Mouse (Mus musculus): ENCODE measurements at regions not wholly inside any gene's neighbourhood (a gene's known extent, or its start where the extent isn't known, plus 50 kb on each side); places are given as distances from the start of the nearest gene placed in this dataset.
A peak's percentile ranks its signal among the peaks of the same experiment; 100 is the strongest.

DNA sequence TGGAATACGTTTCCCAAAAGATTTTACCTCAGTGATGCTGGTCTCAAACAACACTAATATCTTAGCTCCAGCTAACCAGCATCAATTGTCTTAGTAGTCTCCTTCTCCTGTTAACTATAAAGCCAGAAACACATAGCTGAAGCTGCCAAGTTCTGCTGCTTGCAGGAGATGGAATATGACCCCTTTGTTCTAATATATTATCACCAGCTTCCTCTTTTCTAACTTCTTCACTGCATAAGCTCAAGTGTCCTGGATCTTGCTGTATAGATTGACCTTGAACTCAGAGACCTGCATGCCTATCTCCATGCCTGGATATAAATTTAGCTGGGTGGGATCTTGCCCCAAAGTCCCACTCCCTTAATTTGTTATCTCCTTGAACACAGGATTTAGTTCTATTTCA is 94.8 kb downstream of the Rbm46 start:
- no peaks in the 10 kb centered on the region for H3K4me1 ChIP-seq (ENCODE audit: control insufficient read depth, insufficient read depth, low read length)
- DNase-seq, result no peak
- H3K27me3 ChIP-seq (ENCODE audit: control insufficient read depth, insufficient read depth, low read length), result no peaks in the 10 kb centered on the region
- 64% methylated on average over 1 of the region's 1 CpGs for WGBS
- intact Hi-C loops (cut with DNase I), result no loop called here
- H3K9ac ChIP-seq (ENCODE audit: low read depth, low read length), result no peak overlapping the region
- no peak for TF ChIP-seq EP300 (IDR thresholded peaks at IDR 0.05; ENCODE audit: insufficient read depth, low read depth, low read length)
- no peak for TF ChIP-seq POLR2A (IDR thresholded peaks at IDR 0.05; ENCODE audit: insufficient read depth, low read depth, low read length)
- no peak for TF ChIP-seq CTCF (IDR thresholded peaks at IDR 0.05)
- no peak overlapping the region for H3K27ac ChIP-seq
- H3K79me2 ChIP-seq (replicated peaks; ENCODE audit: control insufficient read depth, insufficient read depth, low read length), result no peaks in the 10 kb centered on the region
- H3K36me3 ChIP-seq (ENCODE audit: control insufficient read depth, insufficient read depth, low read length), result no peaks in the 10 kb centered on the region
- no peak overlapping the region for H3K4me3 ChIP-seq

DNA sequence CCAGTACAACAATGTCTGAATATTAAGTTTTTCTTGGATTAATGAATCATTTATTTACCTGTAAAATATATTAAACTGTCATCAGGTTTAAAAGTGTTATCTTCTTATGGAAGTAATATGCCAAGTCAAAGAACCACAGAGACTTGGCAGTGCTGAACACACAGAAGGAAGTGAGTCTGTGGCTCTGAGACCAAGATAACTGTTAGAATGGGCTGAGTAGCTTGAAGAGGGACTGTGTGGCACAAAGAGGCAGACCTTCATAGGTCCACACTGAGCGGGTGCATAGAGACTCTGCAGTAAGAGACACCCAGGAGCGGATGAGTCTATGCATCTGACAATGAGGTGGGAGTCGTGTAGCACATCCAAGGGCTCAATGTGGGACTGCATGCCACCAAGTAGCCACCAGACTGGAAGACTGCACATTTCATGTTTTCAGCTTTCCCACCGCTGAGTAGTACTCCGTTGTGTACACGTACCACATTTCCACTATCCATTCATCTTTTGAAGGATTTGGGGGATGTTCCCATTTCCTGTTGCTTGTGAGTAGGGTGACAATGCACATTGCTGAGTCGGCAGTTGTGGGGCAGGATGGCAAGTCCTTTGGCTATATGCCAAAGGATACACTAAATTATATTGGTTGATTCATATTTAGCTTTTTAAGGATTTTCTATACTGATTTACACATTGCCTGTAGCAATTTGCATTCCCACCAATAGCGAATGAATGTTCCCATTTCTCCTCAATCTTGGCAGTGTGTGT is 105.6 kb downstream of the Rbm46 start:
- no peaks in the 10 kb centered on the region for H3K27me3 ChIP-seq (ENCODE audit: control insufficient read depth, insufficient read depth, low read length)
- no peak for DNase-seq
- H3K4me3 ChIP-seq, result no peak overlapping the region
- H3K4me1 ChIP-seq (ENCODE audit: control insufficient read depth, insufficient read depth, low read length), result no peaks in the 10 kb centered on the region
- TF ChIP-seq POLR2A (IDR thresholded peaks at IDR 0.05; ENCODE audit: insufficient read depth, low read depth, low read length) (no peak), EP300 (IDR thresholded peaks at IDR 0.05; ENCODE audit: insufficient read depth, low read depth, low read length) (no peak), CTCF (IDR thresholded peaks at IDR 0.05) (no peak)
- WGBS, result 85% methylated on average over 8 of the region's 8 CpGs
- no peaks in the 10 kb centered on the region for H3K79me2 ChIP-seq (replicated peaks; ENCODE audit: control insufficient read depth, insufficient read depth, low read length)
- H3K27ac ChIP-seq, result no peak overlapping the region
- no peak overlapping the region for H3K9ac ChIP-seq (ENCODE audit: low read depth, low read length)
- no peaks in the 10 kb centered on the region for H3K36me3 ChIP-seq (ENCODE audit: control insufficient read depth, insufficient read depth, low read length)
- intact Hi-C loops (cut with DNase I), result no loop called here

DNA sequence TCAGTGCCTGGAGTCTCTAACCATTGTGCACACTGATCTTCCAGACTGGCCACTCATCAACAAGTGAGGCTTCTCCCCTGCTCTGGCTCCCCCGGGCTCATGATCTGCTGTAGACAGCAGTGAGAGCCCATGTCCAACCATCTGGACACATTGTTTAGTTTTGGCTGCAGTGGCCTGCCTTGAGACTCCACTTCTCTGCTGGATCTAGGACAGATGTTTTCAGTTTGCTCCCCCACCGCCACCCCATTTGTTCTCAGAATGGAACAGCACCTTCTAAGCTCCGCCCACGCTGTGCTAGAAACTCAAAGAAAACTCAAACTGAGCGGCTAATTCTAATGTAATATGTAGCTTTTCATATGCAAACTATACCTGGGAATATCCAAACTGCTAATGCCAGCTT is 108.8 kb downstream of the Rbm46 start:
- Histone ChIP-seq H3K4me1 (ENCODE audit: control insufficient read depth, insufficient read depth, low read length) (no peaks in the 10 kb centered on the region), H3K27me3 (ENCODE audit: control insufficient read depth, insufficient read depth, low read length) (no peaks in the 10 kb centered on the region), H3K36me3 (ENCODE audit: control insufficient read depth, insufficient read depth, low read length) (no peaks in the 10 kb centered on the region), H3K79me2 (replicated peaks; ENCODE audit: control insufficient read depth, insufficient read depth, low read length) (no peaks in the 10 kb centered on the region), H3K4me3 (no peak overlapping the region), H3K27ac (no peak overlapping the region), H3K9ac (ENCODE audit: low read depth, low read length) (no peak overlapping the region)
- intact Hi-C loops (cut with DNase I), result no loop called here
- 57% methylated on average over 5 of the region's 5 CpGs for WGBS
- no peak for DNase-seq
- TF ChIP-seq CTCF (IDR thresholded peaks at IDR 0.05), result no peak
- no peak for TF ChIP-seq EP300 (IDR thresholded peaks at IDR 0.05; ENCODE audit: insufficient read depth, low read depth, low read length)
- no peak for TF ChIP-seq POLR2A (IDR thresholded peaks at IDR 0.05; ENCODE audit: insufficient read depth, low read depth, low read length)

DNA sequence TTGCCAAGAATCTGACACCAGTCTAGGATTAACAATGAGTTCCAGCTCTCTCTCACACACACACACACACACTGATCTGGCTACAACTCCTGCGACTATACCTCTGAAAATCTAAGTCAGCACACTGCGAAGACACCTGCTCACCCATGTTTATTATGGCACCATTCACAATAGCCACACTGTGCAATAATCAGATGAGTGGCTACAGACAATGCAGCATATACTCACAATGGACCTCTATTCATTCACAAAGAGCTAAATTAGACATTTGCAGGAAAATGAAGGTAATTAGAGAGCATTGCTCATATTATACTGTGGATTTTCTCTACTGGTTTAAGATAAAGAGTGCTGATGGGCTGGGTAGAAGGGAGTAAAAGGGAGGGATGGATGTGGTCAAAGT is 116.3 kb downstream of the Rbm46 start:
- Histone ChIP-seq H3K9ac (ENCODE audit: low read depth, low read length) (no peak overlapping the region), H3K79me2 (replicated peaks; ENCODE audit: control insufficient read depth, insufficient read depth, low read length) (no peaks in the 10 kb centered on the region), H3K4me1 (ENCODE audit: control insufficient read depth, insufficient read depth, low read length) (no peaks in the 10 kb centered on the region), H3K27me3 (ENCODE audit: control insufficient read depth, insufficient read depth, low read length) (no peaks in the 10 kb centered on the region), H3K27ac (no peak overlapping the region), H3K4me3 (no peak overlapping the region), H3K36me3 (ENCODE audit: control insufficient read depth, insufficient read depth, low read length) (no peaks in the 10 kb centered on the region)
- DNase-seq, result no peak
- TF ChIP-seq EP300 (IDR thresholded peaks at IDR 0.05; ENCODE audit: insufficient read depth, low read depth, low read length), result no peak
- no peak for TF ChIP-seq POLR2A (IDR thresholded peaks at IDR 0.05; ENCODE audit: insufficient read depth, low read depth, low read length)
- no peak for TF ChIP-seq CTCF (IDR thresholded peaks at IDR 0.05)
- intact Hi-C loops (cut with DNase I), result no loop called here
- 75% methylated on average over 2 of the region's 2 CpGs for WGBS

DNA sequence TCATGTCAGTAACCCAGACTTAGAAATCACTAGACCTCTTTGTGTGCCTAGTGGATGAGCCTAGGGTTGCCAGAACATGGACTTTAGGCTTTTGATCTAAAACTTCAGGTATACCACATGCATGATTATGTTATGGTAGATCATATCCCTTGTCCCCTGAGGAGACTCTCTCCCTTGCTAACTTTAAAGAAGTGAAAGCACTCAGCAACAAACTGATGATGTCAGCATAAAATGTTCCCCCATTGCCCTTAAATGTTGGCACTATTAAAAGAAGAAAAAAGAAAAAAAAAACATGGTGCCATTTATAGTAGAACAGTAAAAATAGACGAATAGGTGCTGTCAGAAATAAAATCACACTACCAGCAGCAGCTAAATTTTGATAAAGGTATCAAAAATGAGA is 117.3 kb downstream of the Rbm46 start:
- no peak overlapping the region for H3K27ac ChIP-seq
- DNase-seq, result no peak
- no peaks in the 10 kb centered on the region for H3K4me1 ChIP-seq (ENCODE audit: control insufficient read depth, insufficient read depth, low read length)
- intact Hi-C loops (cut with DNase I), result no loop called here
- H3K27me3 ChIP-seq (ENCODE audit: control insufficient read depth, insufficient read depth, low read length), result no peaks in the 10 kb centered on the region
- WGBS, result 49% methylated on average over 1 of the region's 1 CpGs
- no peaks in the 10 kb centered on the region for H3K36me3 ChIP-seq (ENCODE audit: control insufficient read depth, insufficient read depth, low read length)
- H3K9ac ChIP-seq (ENCODE audit: low read depth, low read length), result no peak overlapping the region
- no peaks in the 10 kb centered on the region for H3K79me2 ChIP-seq (replicated peaks; ENCODE audit: control insufficient read depth, insufficient read depth, low read length)
- no peak for TF ChIP-seq EP300 (IDR thresholded peaks at IDR 0.05; ENCODE audit: insufficient read depth, low read depth, low read length)
- TF ChIP-seq CTCF (IDR thresholded peaks at IDR 0.05), result no peak
- no peak for TF ChIP-seq POLR2A (IDR thresholded peaks at IDR 0.05; ENCODE audit: insufficient read depth, low read depth, low read length)
- no peak overlapping the region for H3K4me3 ChIP-seq

DNA sequence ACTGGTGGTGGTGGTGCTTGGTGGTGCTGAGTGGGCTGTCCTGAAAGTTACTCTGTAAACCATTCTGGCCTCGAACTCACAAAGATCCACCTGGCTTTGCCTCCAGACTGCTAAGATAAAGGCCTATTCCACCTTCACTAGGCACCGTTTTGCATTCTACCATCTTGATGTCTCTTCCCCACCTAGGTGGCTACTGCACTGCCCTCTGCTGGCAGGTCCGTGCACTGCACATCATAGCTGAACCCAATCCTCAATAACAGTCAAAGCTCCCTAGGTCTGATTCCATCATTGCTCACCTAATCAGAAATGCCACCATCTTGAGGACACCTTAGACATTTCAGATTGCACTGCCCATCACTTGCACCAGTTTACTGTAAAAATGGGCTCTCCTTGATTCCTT is 150.7 kb downstream of the Rbm46 start:
- intact Hi-C loops (cut with DNase I), result loop anchor here (5.0 kb wide), 1 partner anchor 358 kb away; no protein-coding TSS in a partner anchor
- Histone ChIP-seq H3K79me2 (replicated peaks; ENCODE audit: control insufficient read depth, insufficient read depth, low read length) (no peaks in the 10 kb centered on the region), H3K4me1 (ENCODE audit: control insufficient read depth, insufficient read depth, low read length) (no peaks in the 10 kb centered on the region), H3K27ac (no peak overlapping the region), H3K4me3 (no peak overlapping the region), H3K36me3 (ENCODE audit: control insufficient read depth, insufficient read depth, low read length) (no peaks in the 10 kb centered on the region), H3K27me3 (ENCODE audit: control insufficient read depth, insufficient read depth, low read length) (no peaks in the 10 kb centered on the region), H3K9ac (ENCODE audit: low read depth, low read length) (no peak overlapping the region)
- 25% methylated on average over 3 of the region's 3 CpGs for WGBS
- peak; percentile 14 to 52 for DNase-seq
- TF ChIP-seq CTCF (IDR thresholded peaks at IDR 0.05) (peak; percentile 87), POLR2A (IDR thresholded peaks at IDR 0.05; ENCODE audit: insufficient read depth, low read depth, low read length) (no peak), EP300 (IDR thresholded peaks at IDR 0.05; ENCODE audit: insufficient read depth, low read depth, low read length) (no peak)
